Mouse (Mus musculus): ENCODE results near the gene Ikzf3.

DNA sequence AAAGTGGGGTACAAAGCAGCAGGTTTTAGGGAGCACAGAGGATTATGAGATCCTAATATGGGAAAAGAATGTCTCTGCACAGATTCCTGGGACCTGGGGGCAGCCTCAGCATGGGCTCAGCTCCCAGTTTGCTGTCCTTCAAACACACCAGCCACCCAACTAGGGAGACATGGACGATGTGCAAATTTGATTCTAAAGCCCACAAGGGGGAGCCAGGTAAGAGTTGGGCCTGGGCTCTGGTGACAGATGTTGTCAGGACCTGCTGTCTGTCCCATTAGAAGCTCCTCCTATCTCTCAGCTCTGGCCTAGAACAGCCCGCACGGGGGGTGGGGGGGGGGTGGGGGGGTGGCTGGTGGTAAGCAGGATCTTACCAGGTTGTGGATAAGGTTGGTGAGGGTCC lies 37.7 kb upstream of the Ikzf3 start:
- TF ChIP-seq CTCF (IDR thresholded peaks at IDR 0.05; ENCODE audit: control insufficient read depth, insufficient read depth, insufficient replicate concordance, low read depth, low read length) (no peak), POLR2A (IDR thresholded peaks at IDR 0.05; ENCODE audit: control insufficient read depth, low read depth, low read length) (no peak)

Measured in testis, adult 2 months (tissue).